In genomic region chr5:119015606-119016255, GRCm38 (mm10) we compare ENCODE assay signal across 15 mouse cellular contexts.
DNase-seq lines count a peak whose midpoint lies in the region; ATAC-seq and TF ChIP-seq lines count a peak whose summit lies in the region.
"Had no signal": no experiment of that assay in that cellular context is flagged by ENCODE, and none has a peak within 500 bp of the region (broad histone marks: within the 10 kb centered on the region; RNA-seq: fewer than 3 reads in every experiment).

No protein-coding gene starts in this region.

- peaks cover 22% of the 10 kb centered on the region for H3K4me1 ChIP-seq in forebrain, embryonic 10.5 days
- no peaks in the 10 kb centered on the region for H3K4me1 ChIP-seq in forebrain, postnatal 0 days (ENCODE audit: insufficient read depth)
- H3K4me1 ChIP-seq in forebrain, embryonic 13.5 days = peaks cover 8% of the 10 kb centered on the region
- H3K4me1 ChIP-seq in limb, embryonic 10.5 days = peaks cover 20% of the 10 kb centered on the region
- no peaks in the 10 kb centered on the region for H3K4me1 ChIP-seq in neural tube, embryonic 14.5 days (ENCODE audit: control insufficient read depth, insufficient read depth, low read length)
- H3K4me1 ChIP-seq: heart, embryonic 13.5 days had no signal

- peak; percentile 52 for DNase-seq in forebrain, embryonic 10.5 days (ENCODE audit: extremely low spot score, low spot score)
- DNase-seq in forebrain, postnatal 0 days = no peak
- DNase-seq in limb, embryonic 10.5 days (ENCODE audit: low spot score) = no peak
- no peak for DNase-seq in yolk sac, embryonic 10.5 days (ENCODE audit: low spot score)
- DNase-seq in left cerebral cortex, postnatal 36 days (ENCODE audit: low spot score in 2 of 2) = no peak
- no peak for DNase-seq in natural killer cell, adult 2 months (ENCODE audit: low spot score in 2 of 2)
- DNase-seq: adrenal gland, postnatal 36 days; cerebellum, adult 11 months; gastrocnemius, adult 2 months; lung, adult 2 months; thymus, adult 18-20 months had no signal

- peaks cover 54% of the 10 kb centered on the region for H3K27me3 ChIP-seq in forebrain, embryonic 10.5 days (ENCODE audit: poor library complexity, severe bottlenecking)
- H3K27me3 ChIP-seq in forebrain, postnatal 0 days (ENCODE audit: insufficient read depth, low read length) = no peaks in the 10 kb centered on the region
- no peaks in the 10 kb centered on the region for H3K27me3 ChIP-seq in forebrain, embryonic 13.5 days
- H3K27me3 ChIP-seq in limb, embryonic 10.5 days (ENCODE audit: low read depth, poor library complexity, severe bottlenecking) = peaks cover 46% of the 10 kb centered on the region
- H3K27me3 ChIP-seq in neural tube, embryonic 14.5 days (ENCODE audit: control insufficient read depth, insufficient read depth, low read length) = no peaks in the 10 kb centered on the region

- no peaks in the 10 kb centered on the region for H3K36me3 ChIP-seq in forebrain, embryonic 10.5 days (replicated peaks)
- H3K36me3 ChIP-seq in forebrain, postnatal 0 days (ENCODE audit: insufficient read depth) = no peaks in the 10 kb centered on the region
- H3K36me3 ChIP-seq in forebrain, embryonic 13.5 days (ENCODE audit: poor library complexity, severe bottlenecking) = no peaks in the 10 kb centered on the region
- no peaks in the 10 kb centered on the region for H3K36me3 ChIP-seq in limb, embryonic 10.5 days
- H3K36me3 ChIP-seq in neural tube, embryonic 14.5 days (ENCODE audit: control insufficient read depth, insufficient read depth, low read length) = no peaks in the 10 kb centered on the region
- H3K36me3 ChIP-seq: heart, embryonic 13.5 days had no signal

- peak overlapping the region; percentile 26 for H3K4me3 ChIP-seq in forebrain, embryonic 10.5 days
- no peak overlapping the region for H3K4me3 ChIP-seq in forebrain, postnatal 0 days (ENCODE audit: low read depth, low read length)
- H3K4me3 ChIP-seq in forebrain, embryonic 13.5 days = no peak overlapping the region
- H3K4me3 ChIP-seq in limb, embryonic 10.5 days = peak overlapping the region; percentile 15; the same call in 1 of the 2 replicates
- no peak overlapping the region for H3K4me3 ChIP-seq in neural tube, embryonic 14.5 days (ENCODE audit: low read depth, low read length)
- H3K4me3 ChIP-seq: gastrocnemius, adult 2 months; heart, embryonic 13.5 days had no signal

- TF ChIP-seq CTCF in forebrain, postnatal 0 days (IDR thresholded peaks at IDR 0.05; ENCODE audit: low read depth) = no peak

- H3K4me2 ChIP-seq in forebrain, postnatal 0 days (ENCODE audit: low read depth) = no peak overlapping the region
- H3K4me2 ChIP-seq in forebrain, embryonic 13.5 days = peak overlapping the region; percentile 24; the same call in 1 of the 2 replicates
- no peak overlapping the region for H3K4me2 ChIP-seq in neural tube, embryonic 14.5 days (ENCODE audit: low read depth, low read length)
- H3K4me2 ChIP-seq: heart, embryonic 13.5 days had no signal

- WGBS in forebrain, embryonic 10.5 days = 8% methylated on average over 15 of the region's 15 CpGs
- 4% methylated on average over 15 of the region's 15 CpGs for WGBS in forebrain, postnatal 0 days
- WGBS in forebrain, embryonic 13.5 days = under 1% methylated on average over 15 of the region's 15 CpGs
- 7% methylated on average over 15 of the region's 15 CpGs for WGBS in limb, embryonic 10.5 days
- WGBS in neural tube, embryonic 14.5 days = 4% methylated on average over 15 of the region's 15 CpGs

- no peaks in the 10 kb centered on the region for H3K9me3 ChIP-seq in forebrain, embryonic 10.5 days
- H3K9me3 ChIP-seq in forebrain, postnatal 0 days (ENCODE audit: low read length) = no peaks in the 10 kb centered on the region
- H3K9me3 ChIP-seq in forebrain, embryonic 13.5 days (replicated peaks) = 0 out of 2 replicates have a peak, but pooled peaks cover 5% of the 10 kb centered on the region
- no peaks in the 10 kb centered on the region for H3K9me3 ChIP-seq in limb, embryonic 10.5 days (replicated peaks)
- no peaks in the 10 kb centered on the region for H3K9me3 ChIP-seq in neural tube, embryonic 14.5 days (ENCODE audit: control insufficient read depth, low read length)

- H3K9ac ChIP-seq in forebrain, postnatal 0 days = no peak overlapping the region
- H3K9ac ChIP-seq in forebrain, embryonic 13.5 days = no peak overlapping the region
- no peak overlapping the region for H3K9ac ChIP-seq in neural tube, embryonic 14.5 days (replicated peaks; ENCODE audit: low read depth, low read length)
- H3K9ac ChIP-seq: heart, embryonic 13.5 days had no signal

- H3K27ac ChIP-seq in forebrain, embryonic 10.5 days = peak overlapping the region; percentile 71
- no peak overlapping the region for H3K27ac ChIP-seq in forebrain, postnatal 0 days (ENCODE audit: low read depth, low read length)
- H3K27ac ChIP-seq in forebrain, embryonic 13.5 days = no peak overlapping the region
- peak overlapping the region; percentile 36; the same call in 1 of the 2 replicates for H3K27ac ChIP-seq in limb, embryonic 10.5 days
- no peak overlapping the region for H3K27ac ChIP-seq in neural tube, embryonic 14.5 days (ENCODE audit: low read depth, low read length)
- H3K27ac ChIP-seq: gastrocnemius, adult 2 months; heart, embryonic 13.5 days had no signal

- intact Hi-C loops in left cerebral cortex, postnatal 36 days (cut with DNase I) = no loop called here

- ATAC-seq in forebrain, postnatal 0 days = no peak
- peak; percentile 70; the same call in 1 of the 2 replicates for ATAC-seq in forebrain, embryonic 13.5 days
- ATAC-seq in neural tube, embryonic 14.5 days (ENCODE audit: low read depth) = peak; percentile 58; the same call in 1 of the 2 replicates
- ATAC-seq: intestine, embryonic 16.5 days had no signal

Comparison
In these comparisons a context has a peak if more than half of its experiments do, and no peak if none do; other contexts are left out.
1. H3K27ac ChIP-seq: peak in forebrain, embryonic 10.5 days (single experiment) and limb, embryonic 10.5 days (single experiment); none in forebrain, postnatal 0 days (single experiment), forebrain, embryonic 13.5 days (single experiment) and neural tube, embryonic 14.5 days (single experiment).
2. H3K4me3 ChIP-seq: peak in forebrain, embryonic 10.5 days (single experiment) and limb, embryonic 10.5 days (single experiment); none in forebrain, postnatal 0 days (single experiment), forebrain, embryonic 13.5 days (single experiment) and neural tube, embryonic 14.5 days (single experiment).